Mouse (Mus musculus) hindbrain, embryonic 16.5 days (tissue): ENCODE data around the gene Fads2. TPM values are rescaled to one million over a fixed set of nuclear protein-coding genes. Genes with fewer than 3 reads are reported as not detected.

Experiments used
- ATAC-seq: fragments of 200-750 bp; cut with Nextera tagmentation; 2 replicates; pipeline ENCODE4 v1.8.0; 2017; ENCODE audit warnings: moderate TSS enrichment, moderate library complexity
- H3K27ac ChIP-seq: fragments of 300-500 bp; sonication (generic); 2 replicates; pipeline ENCODE4 v1.5.1; 2014; ENCODE audit warnings: low read depth, mild to moderate bottlenecking, control low read depth, low read length, moderate library complexity
- H3K27me3 ChIP-seq: fragments of 300-500 bp; sonication (generic); replicated peaks from 2 replicates; pipeline ENCODE4 v1.6.1; 2014; ENCODE audit warnings: low read length; ENCODE audit not compliant: control insufficient read depth, insufficient read depth
- H3K36me3 ChIP-seq: fragments of 300-500 bp; sonication (generic); 2 replicates; pipeline ENCODE4 v1.6.1; 2014; ENCODE audit warnings: mild to moderate bottlenecking, low read length, moderate library complexity, mixed read lengths; ENCODE audit not compliant: control insufficient read depth, insufficient read depth
- H3K4me1 ChIP-seq: fragments of 300-500 bp; sonication (generic); 2 replicates; pipeline ENCODE4 v1.6.1; 2014; ENCODE audit warnings: low read depth, low read length; ENCODE audit not compliant: control insufficient read depth, insufficient read depth
- H3K4me2 ChIP-seq: fragments of 300-500 bp; sonication (generic); 2 replicates; pipeline ENCODE4 v1.6.1; 2014; ENCODE audit warnings: mild to moderate bottlenecking, low read length, control low read depth, moderate library complexity
- H3K4me3 ChIP-seq: fragments of 300-500 bp; sonication (generic); 2 replicates; pipeline ENCODE4 v1.5.1; 2014; ENCODE audit warnings: mild to moderate bottlenecking, low read length, control low read depth, moderate library complexity
- H3K9ac ChIP-seq: fragments of 300-500 bp; sonication (generic); 2 replicates; pipeline ENCODE4 v1.6.1; 2014; ENCODE audit warnings: low read depth, mild to moderate bottlenecking, control low read depth, low read length, moderate library complexity
- H3K9me3 ChIP-seq: fragments of 300-500 bp; sonication (generic); 2 replicates; pipeline ENCODE4 v1.6.1; 2014; ENCODE audit warnings: mild to moderate bottlenecking, low read length, moderate library complexity; ENCODE audit not compliant: control insufficient read depth
- WGBS: fragments of 180-500 bp; shearing (Covaris S2); extraction: QIAGEN DNeasy Blood & Tissue Kit; methylation state at CpG from one replicate; pipeline ENCODE4 v1.1.7; 2014; 5-methylcytosine and 5-hydroxymethylcytosine counted together
- polyA plus RNA-seq: library from polyadenylated mRNA; unstranded; fragments of >200 nt; fragmentation: Nextera tagmentation; extraction: Ambion mirVana; gene quantifications from 2 replicates; pipeline ENCODE4 v1.2.1, GENCODE M21; 2015

The Fads2 gene
- polyA plus RNA-seq, 1 experiment from 2014 or later, result 253 TPM

DNA sequence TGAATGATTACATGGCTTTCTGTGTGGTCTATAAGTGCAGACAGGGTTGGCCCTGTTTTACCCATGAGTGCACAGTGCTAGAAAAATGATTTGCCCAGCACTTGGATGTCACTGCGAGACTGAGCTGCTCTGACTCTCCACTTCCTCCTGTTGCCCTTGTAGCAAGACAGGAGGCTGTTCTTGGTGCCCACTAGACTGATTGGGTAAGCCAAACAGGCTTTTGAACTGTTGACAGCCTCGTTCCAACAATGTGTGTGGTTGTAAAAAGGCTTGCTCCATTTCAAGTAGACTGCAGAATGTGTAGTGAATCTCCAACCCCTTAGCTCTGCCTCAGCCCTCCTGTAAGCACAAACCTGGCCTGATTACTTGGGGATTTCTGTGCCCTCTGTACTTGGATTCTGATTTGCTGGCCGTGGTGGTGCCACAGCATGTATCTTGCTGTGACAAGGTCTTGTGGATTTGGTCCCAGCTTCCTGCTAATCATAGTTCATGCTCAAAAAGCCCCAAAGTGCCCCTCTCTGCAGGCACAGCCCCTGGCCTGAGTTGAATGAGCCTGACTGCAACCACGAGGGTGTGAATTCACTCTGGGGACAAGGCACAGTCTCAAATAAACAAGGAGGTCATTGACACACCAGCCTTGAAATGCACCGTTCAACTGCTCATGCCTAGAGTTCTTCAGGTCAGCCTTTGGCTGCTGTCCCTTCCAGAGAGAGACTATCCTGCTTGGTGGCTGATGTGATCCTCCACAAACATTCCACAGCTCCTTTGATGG lies 25.1 kb upstream of the Fads2 start:
- WGBS, result 60% methylated on average over 5 of the region's 5 CpGs
- Histone ChIP-seq H3K9ac (no peak overlapping the region), H3K27ac (no peak overlapping the region), H3K27me3 (no peaks in the 10 kb centered on the region), H3K36me3 (no peaks in the 10 kb centered on the region), H3K4me1 (no peaks in the 10 kb centered on the region), H3K4me3 (no peak overlapping the region), H3K9me3 (no peaks in the 10 kb centered on the region), H3K4me2 (no peak overlapping the region)
- no peak; the same call in 1 of the 2 replicates for ATAC-seq

DNA sequence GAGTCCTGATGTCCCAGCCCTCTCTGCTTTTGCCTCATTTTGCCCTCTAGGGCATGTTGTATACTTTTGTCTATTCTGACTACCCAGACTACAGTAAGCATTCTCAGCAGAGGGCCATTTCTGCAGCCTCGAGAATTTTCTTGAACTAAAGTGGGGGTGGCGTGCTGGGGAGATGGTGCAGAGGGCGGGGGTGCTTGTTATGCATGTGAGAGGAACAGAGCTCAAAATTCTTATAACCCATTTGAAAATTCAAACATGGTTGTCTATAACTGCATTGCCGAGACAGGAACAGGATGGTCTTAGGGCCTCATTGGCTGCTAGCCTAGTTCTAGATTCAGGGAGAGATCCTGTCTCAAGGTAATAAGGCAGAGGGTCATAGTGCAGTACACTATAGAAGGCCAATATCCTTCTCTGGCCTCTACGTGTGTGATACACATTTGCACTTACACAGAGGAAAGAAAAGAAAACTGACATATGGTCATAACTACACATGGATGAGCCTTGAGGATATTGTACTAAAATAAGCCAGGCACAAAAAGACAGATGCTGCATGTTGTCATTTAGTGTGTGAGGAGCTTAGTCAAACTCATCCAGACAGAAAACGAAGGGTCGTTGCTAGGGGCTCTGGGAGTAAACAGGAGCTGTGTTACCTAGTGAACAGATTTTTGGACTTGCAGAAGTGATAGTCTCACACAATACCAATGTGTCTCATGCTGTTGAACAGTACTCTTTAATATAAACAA lies 22.5 kb upstream of the Fads2 start:
- ATAC-seq, result peak; percentile 30; the same call in 1 of the 2 replicates
- WGBS, result 79% methylated on average over 7 of the region's 7 CpGs
- no peaks in the 10 kb centered on the region for H3K36me3 ChIP-seq

DNA sequence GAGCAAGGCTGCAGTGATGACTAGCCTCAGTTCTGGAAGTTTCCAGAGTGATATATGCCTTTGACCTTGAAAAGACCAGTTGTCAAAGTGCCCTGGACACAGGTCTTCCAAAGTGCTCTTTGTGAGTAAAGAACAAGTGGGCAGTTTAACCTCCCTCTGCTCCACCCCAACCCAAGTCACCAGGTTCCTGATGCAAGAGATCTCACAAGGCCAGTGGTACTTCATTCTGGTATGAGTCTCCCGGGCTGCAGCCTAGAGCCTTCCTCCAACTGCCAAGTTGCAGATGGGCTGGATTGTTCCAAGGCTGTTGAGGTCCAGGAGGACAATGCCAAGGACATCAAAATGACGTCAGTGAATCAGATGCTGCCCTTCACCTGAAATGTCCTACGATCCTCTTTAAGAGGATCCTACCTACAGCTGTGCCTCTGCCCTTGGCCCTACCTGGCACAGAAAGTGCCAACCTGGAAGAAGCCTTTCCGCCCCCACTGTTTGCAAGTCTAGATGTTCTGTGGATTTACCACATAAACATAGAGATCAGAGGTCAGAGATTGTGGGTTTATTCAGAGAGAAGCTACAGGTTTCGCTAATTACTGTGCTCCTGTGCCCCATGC lies 20.6 kb upstream of the Fads2 start:
- Histone ChIP-seq H3K4me2 (no peak overlapping the region), H3K27me3 (no peaks in the 10 kb centered on the region), H3K9me3 (no peaks in the 10 kb centered on the region), H3K4me1 (no peaks in the 10 kb centered on the region), H3K4me3 (no peak overlapping the region), H3K27ac (no peak overlapping the region), H3K9ac (no peak overlapping the region), H3K36me3 (no peaks in the 10 kb centered on the region)
- no peak for ATAC-seq
- 84% methylated on average over 5 of the region's 5 CpGs for WGBS

More for the DNA sequence above, 22.5 kb upstream of the Fads2 start:
- no peak overlapping the region for H3K4me3 ChIP-seq
- no peak overlapping the region for H3K27ac ChIP-seq
- no peaks in the 10 kb centered on the region for H3K9me3 ChIP-seq
- H3K9ac ChIP-seq, result no peak overlapping the region
- H3K4me1 ChIP-seq, result no peaks in the 10 kb centered on the region
- H3K27me3 ChIP-seq, result no peaks in the 10 kb centered on the region
- H3K4me2 ChIP-seq, result no peak overlapping the region

DNA sequence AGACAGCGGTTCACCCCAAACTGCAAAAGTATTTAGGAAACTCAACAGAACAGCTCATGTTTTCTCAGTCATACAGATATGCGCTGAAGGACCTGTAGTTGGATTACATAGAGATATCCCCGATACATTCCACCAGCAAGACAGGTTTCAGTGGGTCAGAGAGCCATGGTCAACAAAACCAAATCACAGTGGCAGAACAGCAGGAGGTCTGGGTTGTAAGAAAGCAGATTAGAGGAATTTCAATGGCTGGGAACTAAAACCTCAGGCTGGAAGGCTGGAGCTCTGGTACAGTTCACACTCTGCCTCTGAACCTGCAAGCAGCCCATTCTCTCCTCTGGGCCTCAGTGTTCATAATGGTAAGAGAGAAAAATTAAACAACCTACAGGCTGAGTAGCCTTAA lies 15.1 kb upstream of the Fads2 start:
- Histone ChIP-seq H3K27me3 (no peaks in the 10 kb centered on the region), H3K9ac (no peak overlapping the region), H3K4me3 (no peak overlapping the region), H3K9me3 (no peaks in the 10 kb centered on the region), H3K4me1 (no peaks in the 10 kb centered on the region), H3K27ac (no peak overlapping the region), H3K4me2 (no peak overlapping the region), H3K36me3 (no peaks in the 10 kb centered on the region)
- ATAC-seq, result no peak
- WGBS, result 67% methylated on average over 3 of the region's 3 CpGs

DNA sequence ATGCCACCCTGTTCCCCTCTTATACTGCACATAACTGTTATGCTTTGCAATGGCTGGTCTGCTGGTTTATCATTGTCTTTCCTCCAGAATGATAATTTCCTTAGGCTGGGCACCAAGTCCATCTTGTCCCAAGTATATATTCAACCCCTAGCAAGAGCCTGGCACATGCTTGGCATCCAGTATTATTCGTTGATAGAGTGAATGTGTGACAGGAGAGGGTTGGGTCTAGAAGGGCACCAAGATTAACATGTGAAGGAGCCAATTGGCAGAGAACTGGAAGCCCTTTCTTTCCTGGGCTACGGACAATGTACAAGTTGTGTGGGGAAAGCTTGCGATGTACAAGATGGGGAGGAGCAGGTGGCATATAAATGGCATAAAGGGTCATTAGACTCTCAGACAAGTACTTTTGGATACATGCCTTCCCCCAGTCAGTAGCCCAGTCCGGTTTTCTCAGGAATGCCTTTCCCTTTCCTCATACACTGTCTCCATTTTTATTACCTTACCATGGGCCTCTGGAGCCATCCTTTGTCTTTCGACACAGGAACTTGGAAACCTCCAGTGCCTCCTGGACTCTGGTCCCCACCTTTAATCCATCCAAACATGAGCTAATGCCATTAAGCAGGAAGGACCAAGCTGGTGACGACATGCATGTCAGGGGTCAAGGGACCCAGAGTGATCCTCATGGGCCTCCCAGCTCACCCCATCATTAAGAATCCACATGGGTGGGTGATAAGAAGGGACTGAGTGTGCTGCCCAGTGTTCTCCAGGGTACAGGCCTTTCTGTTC lies 14.0 kb upstream of the Fads2 start:
- Histone ChIP-seq H3K27ac (no peak overlapping the region), H3K9ac (no peak overlapping the region), H3K36me3 (no peaks in the 10 kb centered on the region), H3K4me1 (no peaks in the 10 kb centered on the region), H3K27me3 (no peaks in the 10 kb centered on the region), H3K4me2 (no peak overlapping the region), H3K9me3 (no peaks in the 10 kb centered on the region), H3K4me3 (no peak overlapping the region)
- no peak for ATAC-seq
- 75% methylated on average over 6 of the region's 6 CpGs for WGBS

DNA sequence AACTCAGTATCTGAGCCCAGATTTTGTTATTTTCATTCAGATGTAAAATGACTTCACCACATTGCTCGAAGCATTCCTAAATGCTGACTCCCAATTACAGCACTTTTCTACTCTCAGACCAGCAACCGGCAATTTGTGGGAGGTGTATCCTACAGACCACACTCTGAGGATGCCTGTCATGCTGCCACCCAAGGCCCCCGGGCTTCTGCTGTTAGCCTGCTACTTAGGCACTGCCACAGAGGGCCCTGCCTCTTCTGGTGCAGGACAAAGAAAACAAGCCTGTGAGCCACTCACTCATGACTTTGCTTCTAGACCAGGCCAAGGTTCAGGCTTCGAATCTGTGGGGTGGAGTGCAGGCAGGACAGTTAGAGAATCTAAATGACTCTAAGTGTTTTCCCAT lies 11.4 kb upstream of the Fads2 start:
- no peak overlapping the region for H3K9ac ChIP-seq
- ATAC-seq, result no peak
- no peak overlapping the region for H3K4me3 ChIP-seq
- H3K27me3 ChIP-seq, result no peaks in the 10 kb centered on the region
- no peak overlapping the region for H3K27ac ChIP-seq
- no peaks in the 10 kb centered on the region for H3K36me3 ChIP-seq
- H3K4me1 ChIP-seq, result no peaks in the 10 kb centered on the region
- H3K4me2 ChIP-seq, result no peak overlapping the region
- H3K9me3 ChIP-seq, result no peaks in the 10 kb centered on the region
- WGBS, result 76% methylated on average over 4 of the region's 4 CpGs

DNA sequence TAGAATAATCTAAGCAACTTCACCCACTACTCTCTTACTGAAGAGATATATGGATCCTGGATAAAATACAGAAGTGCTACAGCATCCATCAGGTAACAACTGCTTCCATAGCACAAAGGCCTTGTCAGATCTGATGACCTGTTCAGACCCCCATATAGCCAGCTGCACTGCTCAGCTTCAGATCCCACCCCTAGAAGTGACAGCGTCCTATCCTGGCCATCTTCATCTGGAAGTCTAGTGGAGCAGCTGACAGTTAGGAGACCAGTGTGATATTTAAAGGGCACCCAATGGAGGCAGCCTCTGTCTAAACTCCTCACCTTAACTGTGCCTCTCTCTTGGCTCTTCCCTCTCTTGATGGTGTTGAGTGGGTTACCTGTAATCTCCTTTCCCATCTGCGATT lies 7.1 kb upstream of the Fads2 start:
- Histone ChIP-seq H3K4me1 (no peaks in the 10 kb centered on the region), H3K27ac (no peak overlapping the region), H3K4me2 (no peak overlapping the region), H3K27me3 (no peaks in the 10 kb centered on the region), H3K4me3 (no peak overlapping the region), H3K9me3 (no peaks in the 10 kb centered on the region), H3K9ac (no peak overlapping the region), H3K36me3 (no peaks in the 10 kb centered on the region)
- 94% methylated on average over 2 of the region's 2 CpGs for WGBS
- no peak for ATAC-seq

DNA sequence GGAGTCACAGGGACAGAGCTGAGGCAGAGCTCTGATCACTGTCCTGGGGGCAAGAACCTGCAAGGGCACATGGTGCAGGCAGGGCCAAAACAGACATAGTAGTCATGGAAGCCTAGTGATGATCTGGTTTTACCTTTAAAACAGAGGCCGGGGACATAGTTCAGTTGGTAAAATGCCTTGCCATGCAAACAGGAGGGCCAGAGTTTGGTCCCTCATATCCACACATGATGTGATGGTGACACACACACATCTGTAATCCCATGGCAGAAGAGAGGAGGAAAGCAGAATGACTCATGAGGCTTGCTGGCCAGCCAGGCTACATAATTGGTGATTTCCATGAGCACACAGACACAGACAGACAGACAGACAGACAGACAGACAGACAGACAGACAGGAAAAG lies 6.6 kb upstream of the Fads2 start:
- no peaks in the 10 kb centered on the region for H3K9me3 ChIP-seq
- H3K36me3 ChIP-seq, result no peaks in the 10 kb centered on the region

More for the DNA sequence above, 6.6 kb upstream of the Fads2 start:
- 95% methylated on average over 1 of the region's 1 CpGs for WGBS
- Histone ChIP-seq H3K4me2 (no peak overlapping the region), H3K9ac (no peak overlapping the region), H3K4me1 (no peaks in the 10 kb centered on the region), H3K27ac (no peak overlapping the region), H3K4me3 (no peak overlapping the region), H3K27me3 (no peaks in the 10 kb centered on the region)
- ATAC-seq, result no peak
